Mouse (Mus musculus) liver, embryonic 11.5 days (tissue): Measurements from ENCODE around the gene 4930583I09Rik. TPM values are rescaled to one million over a fixed set of nuclear protein-coding genes. Genes with fewer than 3 reads are reported as not detected.

ENCODE experiments used
- ATAC-seq: fragments of 200-750 bp; cut with Nextera tagmentation; replicated peaks from 2 replicates; pipeline ENCODE4 v1.8.0; 2017; ENCODE audit warnings: moderate number of reproducible peaks, mild to moderate bottlenecking, moderate TSS enrichment, moderate library complexity; ENCODE audit not compliant: low FRiP score
- DNase-seq: peaks from one replicate; pipeline ENCODE4 v3.0.0-alpha.2; 2017; ENCODE audit warnings: low spot score
- H3K27ac ChIP-seq: fragments of 300-500 bp; sonication (generic); 2 replicates; pipeline ENCODE4 v1.5.1; 2014; ENCODE audit warnings: mild to moderate bottlenecking, low read depth, low read length, control low read depth
- H3K27me3 ChIP-seq: fragments of 300-500 bp; sonication (generic); replicated peaks from 2 replicates; pipeline ENCODE4 v1.6.1; 2014; ENCODE audit warnings: low read length, mixed read lengths; ENCODE audit not compliant: control insufficient read depth, insufficient read depth
- H3K36me3 ChIP-seq: fragments of 300-500 bp; sonication (generic); 2 replicates; pipeline ENCODE4 v1.6.1; 2014; ENCODE audit warnings: mild to moderate bottlenecking, low read length, moderate library complexity, mixed read lengths; ENCODE audit not compliant: control insufficient read depth, insufficient read depth
- H3K4me1 ChIP-seq: fragments of 300-500 bp; sonication (generic); replicated peaks from 2 replicates; pipeline ENCODE4 v1.6.1; 2014; ENCODE audit warnings: low read length, mixed read lengths; ENCODE audit not compliant: control insufficient read depth, insufficient read depth
- H3K4me2 ChIP-seq: fragments of 300-500 bp; sonication (generic); 2 replicates; pipeline ENCODE4 v1.6.1; 2014; ENCODE audit warnings: mild to moderate bottlenecking, control low read depth, moderate library complexity
- H3K4me3 ChIP-seq: fragments of 300-500 bp; sonication (generic); 2 replicates; pipeline ENCODE4 v1.5.1; 2014; ENCODE audit warnings: low read depth, low read length, control low read depth
- H3K9ac ChIP-seq: fragments of 300-500 bp; sonication (generic); 2 replicates; pipeline ENCODE4 v1.6.1; 2014; ENCODE audit warnings: low read depth, low read length, control low read depth
- H3K9me3 ChIP-seq: fragments of 300-500 bp; sonication (generic); 2 replicates; pipeline ENCODE4 v1.6.1; 2016; ENCODE audit warnings: low read length, inconsistent platforms, mixed read lengths; ENCODE audit not compliant: control insufficient read depth
- WGBS: fragments of 180-500 bp; shearing (Covaris S2); extraction: QIAGEN DNeasy Blood & Tissue Kit; methylation state at CpG from one replicate; pipeline ENCODE4 v1.1.7; 2014; 5-methylcytosine and 5-hydroxymethylcytosine counted together
- polyA plus RNA-seq: library from polyadenylated mRNA; unstranded; fragments of >200 nt; fragmentation: Nextera tagmentation; extraction: Ambion mirVana; gene quantifications from 2 replicates; pipeline ENCODE4 v1.2.1, GENCODE M21; 2014

4930583I09Rik gene
- polyA plus RNA-seq, 1 experiment from 2014 or later: not detected

DNA sequence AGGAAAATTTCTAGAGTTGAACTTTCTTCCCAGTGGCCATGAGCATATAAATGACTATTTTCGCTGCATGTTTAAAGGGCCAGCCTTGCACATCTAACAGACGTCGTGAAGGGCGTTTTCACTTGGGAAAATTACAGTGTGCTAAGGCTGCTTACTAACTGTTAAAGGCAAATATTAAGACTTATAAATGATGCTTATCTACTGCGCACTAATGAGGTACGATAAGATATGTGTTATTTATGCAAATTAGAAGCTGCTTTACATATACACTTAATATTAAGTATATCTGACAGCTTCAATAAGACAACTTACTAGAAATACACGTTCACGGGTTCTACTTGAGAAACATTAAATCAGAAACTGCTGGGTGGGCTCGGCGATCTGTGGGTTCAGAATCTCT, 481 bp upstream of the 4930583I09Rik start:
- no peaks in the 10 kb centered on the region for H3K9me3 ChIP-seq
- no peaks in the 10 kb centered on the region for H3K4me1 ChIP-seq
- no peak for ATAC-seq
- WGBS: 82% methylated on average over 10 of the region's 10 CpGs
- H3K4me3 ChIP-seq: no peak overlapping the region
- DNase-seq: no peak
- no peaks in the 10 kb centered on the region for H3K36me3 ChIP-seq
- H3K27me3 ChIP-seq: no peaks in the 10 kb centered on the region
- H3K4me2 ChIP-seq: no peak overlapping the region
- H3K9ac ChIP-seq: no peak overlapping the region
- H3K27ac ChIP-seq: no peak overlapping the region

GRCm38 (mm10) chr17:64833906-64834490, 1.9 kb downstream of the 4930583I09Rik start:
- Histone ChIP-seq H3K4me3 (no peak overlapping the region), H3K36me3 (no peaks in the 10 kb centered on the region), H3K27ac (no peak overlapping the region), H3K4me1 (no peaks in the 10 kb centered on the region), H3K27me3 (no peaks in the 10 kb centered on the region), H3K9me3 (no peaks in the 10 kb centered on the region), H3K9ac (no peak overlapping the region), H3K4me2 (no peak overlapping the region)
- DNase-seq (no peak), ATAC-seq (no peak)
- WGBS: 79% methylated on average over 7 of the region's 7 CpGs

DNA sequence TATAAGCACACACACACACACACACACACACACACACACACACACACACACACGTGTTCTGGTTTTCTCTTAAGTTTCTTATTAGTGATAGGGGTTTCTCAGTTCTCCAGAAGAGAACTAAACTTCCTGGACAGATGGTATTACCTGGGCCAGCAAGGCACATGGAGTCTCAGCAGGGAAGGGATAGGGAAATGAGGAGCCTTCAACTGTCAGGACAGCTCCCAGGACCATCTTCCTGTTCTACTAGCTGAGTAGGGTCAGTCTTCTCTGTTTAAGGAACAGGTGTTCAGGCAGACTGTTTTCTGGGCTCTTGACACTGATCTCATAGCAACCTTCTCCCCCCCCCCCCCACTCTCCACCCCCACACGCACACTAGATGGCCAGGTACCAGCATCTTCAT, 2.8 kb downstream of the 4930583I09Rik start:
- no peaks in the 10 kb centered on the region for H3K9me3 ChIP-seq
- H3K4me2 ChIP-seq: no peak overlapping the region
- no peak overlapping the region for H3K27ac ChIP-seq
- WGBS: 73% methylated on average over 2 of the region's 2 CpGs
- H3K4me1 ChIP-seq: no peaks in the 10 kb centered on the region
- H3K9ac ChIP-seq: no peak overlapping the region
- no peaks in the 10 kb centered on the region for H3K27me3 ChIP-seq
- H3K36me3 ChIP-seq: no peaks in the 10 kb centered on the region
- no peak overlapping the region for H3K4me3 ChIP-seq
- DNase-seq: no peak
- ATAC-seq: no peak

DNA sequence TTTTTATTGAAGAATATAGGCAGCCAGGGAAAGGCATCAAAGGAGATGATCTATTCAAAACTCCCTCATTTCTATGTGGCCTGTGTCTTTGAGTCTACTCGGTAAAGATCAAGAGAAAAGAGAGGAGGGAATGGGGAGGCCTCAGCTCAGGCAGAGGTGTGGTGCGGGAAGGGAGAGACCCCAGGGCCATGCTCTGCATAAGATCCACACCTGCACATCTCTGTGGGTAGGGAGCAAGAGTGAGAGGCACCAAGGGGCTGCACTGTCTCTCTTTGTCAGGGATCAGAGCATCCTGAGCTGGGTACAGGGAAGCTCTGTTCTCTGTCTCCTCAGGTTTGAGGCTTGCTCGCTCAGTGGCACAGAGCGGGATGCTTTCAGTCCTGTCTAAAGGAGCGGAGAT, 8.4 kb downstream of the 4930583I09Rik start:
- Histone ChIP-seq H3K4me1 (no peaks in the 10 kb centered on the region), H3K4me3 (no peak overlapping the region), H3K27ac (no peak overlapping the region), H3K9me3 (no peaks in the 10 kb centered on the region), H3K27me3 (no peaks in the 10 kb centered on the region), H3K4me2 (no peak overlapping the region), H3K36me3 (no peaks in the 10 kb centered on the region), H3K9ac (no peak overlapping the region)
- no peak for DNase-seq
- no peak for ATAC-seq
- 90% methylated on average over 5 of the region's 5 CpGs for WGBS

DNA sequence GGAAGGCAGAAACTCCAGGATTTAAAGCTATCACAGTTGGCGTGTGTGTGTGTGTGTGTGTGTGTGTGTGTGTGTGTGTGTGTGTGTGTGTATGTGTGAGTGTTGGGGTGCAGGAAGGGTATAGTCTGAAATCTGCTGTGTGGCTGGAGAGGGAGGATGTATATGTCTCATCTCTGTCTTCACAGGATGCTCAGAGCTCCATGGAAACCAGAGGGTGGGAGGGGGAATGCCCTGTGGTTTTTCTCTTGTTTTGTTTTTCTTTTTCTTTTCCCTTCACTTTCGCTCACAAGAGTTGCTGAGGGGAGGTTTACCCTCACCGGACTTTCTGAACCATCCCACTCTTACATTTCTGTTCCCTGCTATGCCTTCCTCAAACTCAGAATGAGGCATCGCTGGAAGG, 9.0 kb downstream of the 4930583I09Rik start:
- Histone ChIP-seq H3K9me3 (no peaks in the 10 kb centered on the region), H3K4me2 (no peak overlapping the region), H3K27me3 (no peaks in the 10 kb centered on the region), H3K36me3 (no peaks in the 10 kb centered on the region), H3K9ac (no peak overlapping the region), H3K4me1 (no peaks in the 10 kb centered on the region), H3K4me3 (no peak overlapping the region), H3K27ac (no peak overlapping the region)
- WGBS: 85% methylated on average over 4 of the region's 4 CpGs
- no peak for DNase-seq
- ATAC-seq: no peak

DNA sequence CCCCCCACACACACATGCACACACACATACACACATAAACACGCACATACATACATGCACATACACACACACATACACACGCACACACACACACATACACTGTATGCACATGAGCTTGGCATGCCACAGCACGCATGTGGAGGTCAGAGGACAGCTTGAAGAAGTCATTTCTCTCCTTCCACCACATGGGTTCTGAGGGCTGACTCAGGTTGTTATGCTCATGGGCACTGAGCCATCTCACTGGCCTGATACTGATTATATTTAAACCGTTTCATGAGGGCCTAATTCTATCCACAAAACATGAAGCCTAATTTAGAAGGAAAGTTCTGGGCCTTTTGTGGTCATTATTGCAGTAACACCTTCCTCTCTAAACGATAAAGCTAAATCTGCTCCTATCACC, 13.3 kb downstream of the 4930583I09Rik start:
- ATAC-seq: no peak
- 82% methylated on average over 5 of the region's 5 CpGs for WGBS

DNA sequence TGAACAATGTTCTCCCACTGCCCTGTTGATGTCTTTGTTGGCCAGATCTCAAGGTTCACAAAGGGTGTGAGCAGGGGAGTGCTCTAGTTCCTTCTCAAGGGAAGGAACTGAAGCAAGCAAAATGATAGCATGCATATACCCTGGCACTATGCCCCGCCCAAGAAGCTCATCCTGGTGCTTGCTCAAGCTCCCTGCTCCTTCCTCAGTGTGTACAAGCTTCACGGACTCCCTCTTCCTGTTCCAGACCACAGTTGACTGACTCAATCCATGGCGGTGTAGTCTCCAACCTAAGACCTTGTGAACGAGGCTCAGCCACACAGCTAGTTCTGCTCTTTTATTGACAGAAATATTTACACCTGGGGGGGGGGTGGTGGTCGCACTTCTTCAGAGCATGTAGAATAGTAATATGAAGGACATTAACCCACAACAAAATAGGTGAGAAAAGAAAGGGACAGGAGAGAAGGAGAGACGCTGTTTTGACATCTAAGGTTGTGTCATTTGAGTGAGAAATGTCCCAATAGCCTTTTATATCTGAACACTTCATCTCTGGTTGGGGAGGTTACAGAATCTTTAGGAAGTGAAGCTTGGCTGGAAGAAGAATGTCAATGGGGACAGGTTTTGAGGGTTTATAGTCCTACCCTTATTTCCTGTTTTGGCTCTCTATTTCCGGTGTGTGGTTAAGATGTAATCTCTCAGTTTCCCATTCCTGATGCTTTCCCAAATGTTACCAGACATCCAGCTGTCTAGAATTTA, 14.9 kb downstream of the 4930583I09Rik start:
- ATAC-seq: no peak
- H3K9ac ChIP-seq: no peak overlapping the region
- no peaks in the 10 kb centered on the region for H3K36me3 ChIP-seq
- no peak overlapping the region for H3K4me2 ChIP-seq
- H3K4me1 ChIP-seq: no peaks in the 10 kb centered on the region
- H3K4me3 ChIP-seq: no peak overlapping the region
- WGBS: 54% methylated on average over 7 of the region's 7 CpGs
- H3K27me3 ChIP-seq: no peaks in the 10 kb centered on the region
- no peak overlapping the region for H3K27ac ChIP-seq
- H3K9me3 ChIP-seq: no peaks in the 10 kb centered on the region
- no peak for DNase-seq

More for the DNA sequence above, 13.3 kb downstream of the 4930583I09Rik start:
- Histone ChIP-seq H3K4me1 (no peaks in the 10 kb centered on the region), H3K4me2 (no peak overlapping the region), H3K9ac (no peak overlapping the region), H3K27me3 (no peaks in the 10 kb centered on the region), H3K9me3 (no peaks in the 10 kb centered on the region), H3K27ac (no peak overlapping the region), H3K4me3 (no peak overlapping the region), H3K36me3 (no peaks in the 10 kb centered on the region)
- DNase-seq: no peak

DNA sequence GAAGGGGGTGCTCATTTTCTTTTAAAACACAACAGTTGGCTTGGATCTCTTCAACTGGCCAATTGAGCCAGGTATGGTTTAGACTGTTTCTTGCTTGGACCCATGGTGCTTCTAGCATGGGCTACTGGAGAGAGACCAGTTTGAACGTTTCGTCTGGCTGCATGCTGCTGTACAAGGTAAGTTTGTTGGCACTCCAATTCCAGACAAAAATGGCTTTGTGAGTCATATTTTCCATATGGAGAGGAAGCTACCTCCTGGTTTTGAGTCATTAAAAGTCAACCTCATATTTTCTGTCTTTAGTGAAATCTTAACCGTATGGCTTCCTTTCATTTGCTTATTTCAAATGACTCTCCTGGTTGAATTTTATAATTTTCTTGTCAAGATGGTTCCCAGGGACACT, 19.6 kb downstream of the 4930583I09Rik start:
- 91% methylated on average over 3 of the region's 3 CpGs for WGBS
- no peak for ATAC-seq
- no peaks in the 10 kb centered on the region for H3K4me1 ChIP-seq
- H3K27ac ChIP-seq: no peak overlapping the region
- H3K9me3 ChIP-seq: no peaks in the 10 kb centered on the region
- H3K4me2 ChIP-seq: no peak overlapping the region
- H3K4me3 ChIP-seq: no peak overlapping the region
- DNase-seq: no peak
- no peaks in the 10 kb centered on the region for H3K36me3 ChIP-seq
- H3K27me3 ChIP-seq: no peaks in the 10 kb centered on the region
- H3K9ac ChIP-seq: no peak overlapping the region

DNA sequence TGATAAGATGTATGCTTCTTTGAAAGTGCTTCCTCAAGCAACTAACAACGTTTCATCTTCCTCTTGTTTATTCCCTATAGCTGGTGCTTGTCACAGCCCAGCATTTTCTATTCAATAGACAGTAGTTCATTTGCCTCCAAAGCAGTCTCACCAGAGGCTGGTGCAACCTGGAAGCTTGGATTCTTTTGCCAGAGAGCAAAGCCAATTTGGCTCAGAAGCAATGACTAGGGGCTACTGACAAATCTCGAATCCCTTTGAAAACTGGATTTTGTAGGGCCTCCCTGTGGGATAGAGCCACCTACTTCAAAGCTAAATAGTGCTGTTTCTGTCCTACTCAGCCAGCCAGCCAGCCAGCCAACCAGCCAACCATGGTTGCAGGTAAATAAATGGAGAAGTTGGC, 20.1 kb downstream of the 4930583I09Rik start:
- Histone ChIP-seq H3K9ac (no peak overlapping the region), H3K27me3 (no peaks in the 10 kb centered on the region), H3K36me3 (no peaks in the 10 kb centered on the region), H3K4me2 (no peak overlapping the region), H3K27ac (no peak overlapping the region), H3K4me3 (no peak overlapping the region), H3K4me1 (no peaks in the 10 kb centered on the region), H3K9me3 (no peaks in the 10 kb centered on the region)
- ATAC-seq (no peak), DNase-seq (no peak)
- WGBS: 63% methylated on average over 2 of the region's 2 CpGs
